Mouse (Mus musculus) E14TG2a.4 (cell line): ENCODE results near the gene Eif3g.

Source experiments
- H3K27me3 ChIP-seq: 2 replicates; pipeline ENCODE4 v1.6.1; 2014; ENCODE audit warnings: low read length, control low read depth; ENCODE audit not compliant: insufficient read depth
- H3K36me3 ChIP-seq: 2 replicates; pipeline ENCODE4 v1.6.1; 2014; ENCODE audit warnings: low read length, control low read depth; ENCODE audit not compliant: insufficient read depth
- H3K4me1 ChIP-seq: replicated peaks from 2 replicates; pipeline ENCODE4 v1.6.1; 2014; ENCODE audit warnings: low read depth, low read length, control low read depth
- H3K4me3 ChIP-seq: replicated peaks from 2 replicates; pipeline ENCODE4 v1.5.1; 2014; ENCODE audit warnings: mild to moderate bottlenecking, low read length
- H3K9me3 ChIP-seq: 2 replicates; pipeline ENCODE4 v1.6.1; 2014; ENCODE audit warnings: low read length, control low read depth
- CTCF ChIP-seq: conservative IDR thresholded peaks from 2 replicates; pipeline ENCODE4 v1.5.1; 2014; ENCODE audit warnings: low read length
- NANOG ChIP-seq: IDR thresholded peaks from 2 replicates; pipeline ENCODE4 v1.6.1; 2014; ENCODE audit warnings: borderline replicate concordance, low read length, mixed read lengths
- POU5F1 ChIP-seq: IDR thresholded peaks from 2 replicates; pipeline ENCODE4 v1.6.1; 2014; ENCODE audit warnings: low read length, borderline replicate concordance

Eif3g gene

GRCm38 (mm10) chr9:20872991-20873390, 25.4 kb downstream of the Eif3g start:
- peaks cover 56% of the 10 kb centered on the region for H3K4me1 ChIP-seq
- peaks cover 20% of the 10 kb centered on the region for H3K27me3 ChIP-seq
- peaks cover 58% of the 10 kb centered on the region for H3K36me3 ChIP-seq
- no peaks in the 10 kb centered on the region for H3K9me3 ChIP-seq
- TF ChIP-seq NANOG (no peak), POU5F1 (no peak), CTCF (no peak)
- no peak overlapping the region for H3K4me3 ChIP-seq

- TF ChIP-seq POU5F1 (no peak), NANOG (no peak), CTCF (peak; percentile 59)
- H3K36me3 ChIP-seq, result peaks cover 56% of the 10 kb centered on the region
- peaks cover 33% of the 10 kb centered on the region for H3K27me3 ChIP-seq
- H3K4me1 ChIP-seq, result peaks cover 43% of the 10 kb centered on the region
- H3K9me3 ChIP-seq, result no peaks in the 10 kb centered on the region
- no peak overlapping the region for H3K4me3 ChIP-seq
Observed at GRCm38 (mm10) chr9:20870211-20871173, 27.9 kb downstream of the Eif3g start.

- TF ChIP-seq CTCF (no peak), POU5F1 (no peak), NANOG (no peak)
- H3K36me3 ChIP-seq, result peaks cover 48% of the 10 kb centered on the region
- H3K27me3 ChIP-seq, result peaks cover 33% of the 10 kb centered on the region
- peaks cover 30% of the 10 kb centered on the region for H3K4me1 ChIP-seq
- peak overlapping the region; percentile 84 for H3K4me3 ChIP-seq
- H3K9me3 ChIP-seq, result no peaks in the 10 kb centered on the region
Observed at GRCm38 (mm10) chr9:20869246-20869645, 29.2 kb downstream of the Eif3g start.

GRCm38 (mm10) chr9:20868448-20869001, 29.9 kb downstream of the Eif3g start, which contains the start of gene A230050P20Rik:
A230050P20Rik (plus strand) TSS chr9:20868642.
- Histone ChIP-seq H3K4me1 (peaks cover 29% of the 10 kb centered on the region), H3K36me3 (peaks cover 41% of the 10 kb centered on the region), H3K9me3 (no peaks in the 10 kb centered on the region), H3K27me3 (peaks cover 33% of the 10 kb centered on the region), H3K4me3 (peak within 1 kb of the TSS; percentile 84)
- TF ChIP-seq CTCF (no peak), NANOG (no peak), POU5F1 (no peak)

- Histone ChIP-seq H3K4me3 (no peak overlapping the region), H3K9me3 (no peaks in the 10 kb centered on the region), H3K27me3 (peaks cover 33% of the 10 kb centered on the region), H3K4me1 (peaks cover 31% of the 10 kb centered on the region), H3K36me3 (peaks cover 25% of the 10 kb centered on the region)
- no peak for TF ChIP-seq POU5F1
- TF ChIP-seq NANOG, result no peak
- TF ChIP-seq CTCF, result no peak
Observed at GRCm38 (mm10) chr9:20866879-20867278, 31.5 kb downstream of the Eif3g start.

GRCm38 (mm10) chr9:20862225-20862624, 36.2 kb downstream of the Eif3g start:
- TF ChIP-seq CTCF (no peak), POU5F1 (no peak), NANOG (no peak)
- peaks cover 9% of the 10 kb centered on the region for H3K4me1 ChIP-seq
- H3K9me3 ChIP-seq, result no peaks in the 10 kb centered on the region
- peaks cover 36% of the 10 kb centered on the region for H3K27me3 ChIP-seq
- no peak overlapping the region for H3K4me3 ChIP-seq
- H3K36me3 ChIP-seq, result no peaks in the 10 kb centered on the region

GRCm38 (mm10) chr9:20861821-20862220, 36.6 kb downstream of the Eif3g start:
- H3K27me3 ChIP-seq, result peaks cover 33% of the 10 kb centered on the region
- H3K4me1 ChIP-seq, result peaks cover 9% of the 10 kb centered on the region
- H3K9me3 ChIP-seq, result no peaks in the 10 kb centered on the region
- peak; percentile 74 for TF ChIP-seq CTCF
- TF ChIP-seq POU5F1, result no peak
- H3K36me3 ChIP-seq, result no peaks in the 10 kb centered on the region
- H3K4me3 ChIP-seq, result no peak overlapping the region

GRCm38 (mm10) chr9:20859926-20860325, 38.5 kb downstream of the Eif3g start:
- no peaks in the 10 kb centered on the region for H3K36me3 ChIP-seq
- no peak overlapping the region for H3K4me3 ChIP-seq
- H3K4me1 ChIP-seq, result peaks cover 9% of the 10 kb centered on the region
- TF ChIP-seq NANOG, result no peak
- TF ChIP-seq CTCF, result no peak
- no peak for TF ChIP-seq POU5F1
- H3K27me3 ChIP-seq, result peaks cover 34% of the 10 kb centered on the region
- H3K9me3 ChIP-seq, result no peaks in the 10 kb centered on the region
